Mouse (Mus musculus) heart, embryonic 14.5 days (tissue): ENCODE measurements around the gene Rpa1. TPM values are rescaled to one million over a fixed set of nuclear protein-coding genes. Genes with fewer than 3 reads are reported as not detected.
"Not testable (repeated sequence)": the region's sequence is repeated elsewhere in the genome, so short reads cannot be mapped to it uniquely, and the experiment has no call there.

Source experiments
- ATAC-seq: fragments of 200-750 bp; cut with Nextera tagmentation; 2 replicates; pipeline ENCODE4 v1.8.0; 2017; ENCODE audit warnings: low read depth, moderate TSS enrichment; ENCODE audit not compliant: insufficient number of reproducible peaks, insufficient read depth, low FRiP score
- H3K27ac ChIP-seq, 2 experiments: fragments of 200-500 bp in 1 of 2; fragments of 300-500 bp in 1 of 2; sonication (generic) in 1 of 2; replicated peaks in 1 of 2; 2 replicates each; pipeline ENCODE4 v1.5.1; 2012 to 2014; ENCODE audit warnings: low read depth in 2 of 2, low read length in 2 of 2, control low read depth in 1 of 2, mild to moderate bottlenecking in 1 of 2, mixed read lengths in 1 of 2; ENCODE audit not compliant: control insufficient read depth in 1 of 2, insufficient read depth in 1 of 2
- H3K27me3 ChIP-seq: fragments of 300-500 bp; sonication (generic); 2 replicates; pipeline ENCODE4 v1.6.1; 2014; ENCODE audit warnings: mild to moderate bottlenecking, low read length, control low read depth; ENCODE audit not compliant: control insufficient read depth, insufficient read depth
- H3K36me3 ChIP-seq: fragments of 300-500 bp; sonication (generic); 2 replicates; pipeline ENCODE4 v1.6.1; 2014; ENCODE audit warnings: mild to moderate bottlenecking, control low read depth, low read length, mixed read lengths; ENCODE audit not compliant: control insufficient read depth, insufficient read depth
- H3K4me1 ChIP-seq, 2 experiments: fragments of 200-500 bp in 1 of 2; fragments of 300-500 bp in 1 of 2; sonication (generic) in 1 of 2; 2 replicates each; pipeline ENCODE4 v1.6.1; 2012 to 2014; ENCODE audit warnings: low read length in 2 of 2, control low read depth in 1 of 2, mixed read lengths in 1 of 2; ENCODE audit not compliant: control insufficient read depth in 2 of 2, insufficient read depth in 2 of 2
- H3K4me2 ChIP-seq: fragments of 300-500 bp; sonication (generic); 2 replicates; pipeline ENCODE4 v1.6.1; 2014; ENCODE audit warnings: mild to moderate bottlenecking, low read length
- H3K4me3 ChIP-seq, 2 experiments: fragments of 200-500 bp in 1 of 2; fragments of 300-500 bp in 1 of 2; sonication (generic) in 1 of 2; 2 replicates each; pipeline ENCODE4 v1.5.1; 2012 to 2014; ENCODE audit warnings: low read length in 2 of 2, mild to moderate bottlenecking in 2 of 2, control low read depth in 1 of 2, low read depth in 1 of 2, moderate library complexity in 1 of 2; ENCODE audit not compliant: control insufficient read depth in 1 of 2, insufficient read depth in 1 of 2
- H3K9ac ChIP-seq: fragments of 300-500 bp; sonication (generic); 2 replicates; pipeline ENCODE4 v1.6.1; 2014; ENCODE audit warnings: mild to moderate bottlenecking, low read length
- H3K9me3 ChIP-seq: fragments of 300-500 bp; sonication (generic); 2 replicates; pipeline ENCODE4 v1.6.1; 2016; ENCODE audit warnings: low read length, control low read depth; ENCODE audit not compliant: control insufficient read depth
- WGBS: fragments of 180-500 bp; shearing (Covaris S2); extraction: QIAGEN DNeasy Blood & Tissue Kit; methylation state at CpG from one replicate; pipeline ENCODE4 v1.1.7; 2014; 5-methylcytosine and 5-hydroxymethylcytosine counted together
- polyA plus RNA-seq: library from polyadenylated mRNA; unstranded; fragments of >200 nt; fragmentation: Nextera tagmentation; extraction: Ambion mirVana; gene quantifications from 2 replicates; pipeline ENCODE4 v1.2.1, GENCODE M21; 2014

Gene Rpa1
- polyA plus RNA-seq, 1 experiment from 2014 or later: 82.8 TPM

- Histone ChIP-seq H3K27me3 (no peaks in the 10 kb centered on the region), H3K4me3 (no peak overlapping the region), H3K9ac (no peak overlapping the region), H3K9me3 (no peaks in the 10 kb centered on the region), H3K4me1 (peaks cover 0 to 4% of the 10 kb centered on the region in 2 experiments; a peak in 1 of 4 replicates), H3K4me2 (no peak overlapping the region), H3K27ac (no peak overlapping the region), H3K36me3 (peaks cover 93% of the 10 kb centered on the region)
- ATAC-seq: no peak
- 86% methylated on average over 9 of the region's 9 CpGs for WGBS
Observed at GRCm38 (mm10) chr11:75304797-75305196, 43.3 kb downstream of the Rpa1 start.

GRCm38 (mm10) chr11:75300954-75301353 lies 47.2 kb downstream of the Rpa1 start:
- Histone ChIP-seq H3K27ac (no peak overlapping the region), H3K4me3 (no peak overlapping the region), H3K27me3 (no peaks in the 10 kb centered on the region), H3K9me3 (no peaks in the 10 kb centered on the region), H3K36me3 (peaks cover 64% of the 10 kb centered on the region), H3K4me2 (no peak overlapping the region), H3K4me1 (peaks cover 18 to 22% of the 10 kb centered on the region in 2 experiments), H3K9ac (no peak overlapping the region)
- no peak for ATAC-seq
- WGBS: 68% methylated on average over 9 of the region's 9 CpGs

GRCm38 (mm10) chr11:75299786-75300185 lies 48.3 kb downstream of the Rpa1 start:
- no peak overlapping the region for H3K4me3 ChIP-seq
- peaks cover 55% of the 10 kb centered on the region for H3K36me3 ChIP-seq
- no peak overlapping the region for H3K4me2 ChIP-seq
- H3K27me3 ChIP-seq: no peaks in the 10 kb centered on the region
- ATAC-seq: no peak
- H3K9ac ChIP-seq: no peak overlapping the region
- WGBS: 93% methylated on average over 10 of the region's 10 CpGs
- no peak overlapping the region for H3K27ac ChIP-seq
- no peaks in the 10 kb centered on the region for H3K9me3 ChIP-seq
- peaks cover 24 to 30% of the 10 kb centered on the region in 2 experiments for H3K4me1 ChIP-seq

- peaks cover 35 to 43% of the 10 kb centered on the region in 2 experiments for H3K4me1 ChIP-seq
- 0 out of 2 replicates have a peak overlapping the region, but pooled peaks have one; percentile 14 for H3K9ac ChIP-seq
- no peak for ATAC-seq
- H3K4me2 ChIP-seq: no peak overlapping the region
- H3K36me3 ChIP-seq: peaks cover 43% of the 10 kb centered on the region
- H3K27ac ChIP-seq: peak overlapping the region; percentile 54 to 81
- no peaks in the 10 kb centered on the region for H3K9me3 ChIP-seq
- WGBS: 26% methylated on average over 11 of the region's 11 CpGs
- no peak overlapping the region for H3K4me3 ChIP-seq
- H3K27me3 ChIP-seq: no peaks in the 10 kb centered on the region
Observed at GRCm38 (mm10) chr11:75298491-75298890, 49.6 kb downstream of the Rpa1 start.

- Histone ChIP-seq H3K27ac (peak overlapping the region; percentile 81), H3K9ac (no peak overlapping the region), H3K4me3 (no peak overlapping the region), H3K27me3 (no peaks in the 10 kb centered on the region), H3K36me3 (peaks cover 34% of the 10 kb centered on the region), H3K9me3 (no peaks in the 10 kb centered on the region), H3K4me1 (peaks cover 41 to 52% of the 10 kb centered on the region in 2 experiments), H3K4me2 (peak overlapping the region; percentile 24)
- ATAC-seq: no peak
- WGBS: 45% methylated on average over 9 of the region's 9 CpGs
Observed at GRCm38 (mm10) chr11:75297631-75298030, 50.5 kb downstream of the Rpa1 start.

- no peak overlapping the region for H3K4me2 ChIP-seq
- H3K4me1 ChIP-seq: peaks cover 44 to 60% of the 10 kb centered on the region in 2 experiments
- H3K9me3 ChIP-seq: no peaks in the 10 kb centered on the region
- peaks cover 23% of the 10 kb centered on the region for H3K36me3 ChIP-seq
- H3K27ac ChIP-seq: peak overlapping the region; percentile 81; a peak in 3 of 4 replicates
- no peak overlapping the region for H3K4me3 ChIP-seq
- no peak for ATAC-seq
- no peaks in the 10 kb centered on the region for H3K27me3 ChIP-seq
- 46% methylated on average over 9 of the region's 9 CpGs for WGBS
- H3K9ac ChIP-seq: no peak overlapping the region
Observed at GRCm38 (mm10) chr11:75296406-75297005, 51.6 kb downstream of the Rpa1 start.

GRCm38 (mm10) chr11:75295534-75295933 lies 52.6 kb downstream of the Rpa1 start:
- not testable (repeated sequence) for H3K9me3 ChIP-seq, ATAC-seq, H3K27me3 ChIP-seq, H3K4me2 ChIP-seq, H3K9ac ChIP-seq, H3K4me3 ChIP-seq
- Histone ChIP-seq H3K4me1 (peaks cover 43 to 66% of the 10 kb centered on the region in 2 experiments), H3K36me3 (peaks cover 13% of the 10 kb centered on the region), H3K27ac (peak overlapping the region; percentile 66 to 76; a peak in 3 of 4 replicates)
- WGBS: 92% methylated on average over 5 of the region's 5 CpGs

GRCm38 (mm10) chr11:75294862-75295261 lies 53.3 kb downstream of the Rpa1 start:
- Histone ChIP-seq H3K4me3 (no peak overlapping the region), H3K27ac (peak overlapping the region; percentile 66 to 76), H3K36me3 (peaks cover 7% of the 10 kb centered on the region), H3K4me1 (peaks cover 43 to 70% of the 10 kb centered on the region in 2 experiments), H3K9ac (peak overlapping the region; percentile 41; the same call in 1 of the 2 replicates), H3K27me3 (no peaks in the 10 kb centered on the region), H3K4me2 (peak overlapping the region; percentile 41), H3K9me3 (no peaks in the 10 kb centered on the region)
- 23% methylated on average over 9 of the region's 9 CpGs for WGBS
- no peak for ATAC-seq
